Mouse (Mus musculus): ENCODE results near the gene Smarca2. TPM values are rescaled to one million over a fixed set of nuclear protein-coding genes. Genes with fewer than 3 reads are reported as not detected.

Smarca2 gene
- total RNA-seq, 2 experiments from 2014 or later = 51.4 to 54.2 TPM

DNA sequence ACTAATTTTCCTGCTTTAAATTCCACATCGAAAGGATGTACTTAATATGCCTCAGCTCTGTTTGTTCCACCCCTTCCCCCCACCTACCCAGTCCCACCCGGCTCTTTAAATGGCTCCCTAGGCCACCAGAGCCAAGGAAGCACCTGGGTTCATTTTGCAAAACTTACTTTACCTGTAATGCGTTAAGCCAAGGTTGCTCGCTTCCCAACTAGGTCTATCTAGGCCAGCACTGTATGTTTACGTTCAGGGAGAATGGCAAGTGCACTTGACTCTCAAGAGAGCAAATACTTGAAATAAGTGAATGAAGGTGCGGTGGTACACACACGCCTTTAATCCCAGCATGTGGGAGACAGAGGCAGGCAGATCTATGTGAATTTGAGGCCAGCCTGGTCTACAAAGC is 140.7 kb downstream of the Smarca2 start:
- ATAC-seq (replicated peaks; ENCODE audit: poor library complexity, severe bottlenecking) = no peak

DNA sequence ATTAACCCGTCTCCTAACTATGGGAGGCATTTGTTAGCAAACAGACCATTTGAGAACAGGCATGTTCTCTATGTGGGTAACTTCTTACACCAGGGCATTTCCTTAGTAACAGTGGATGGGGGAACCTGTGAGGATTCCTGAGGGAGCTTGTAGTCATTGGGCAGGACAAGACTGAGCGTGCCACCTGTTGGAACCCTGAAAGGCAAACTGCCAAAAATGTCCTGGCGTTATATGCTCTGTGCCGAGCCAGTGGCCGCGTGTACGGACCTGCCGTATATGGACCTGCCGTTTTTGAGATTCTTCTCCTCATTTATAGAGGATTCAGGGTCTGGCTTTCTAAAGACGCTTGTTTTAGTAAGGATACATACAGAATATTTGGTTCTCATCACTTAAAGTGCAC is 141.4 kb downstream of the Smarca2 start:
- no peak for ATAC-seq (replicated peaks; ENCODE audit: poor library complexity, severe bottlenecking)

DNA sequence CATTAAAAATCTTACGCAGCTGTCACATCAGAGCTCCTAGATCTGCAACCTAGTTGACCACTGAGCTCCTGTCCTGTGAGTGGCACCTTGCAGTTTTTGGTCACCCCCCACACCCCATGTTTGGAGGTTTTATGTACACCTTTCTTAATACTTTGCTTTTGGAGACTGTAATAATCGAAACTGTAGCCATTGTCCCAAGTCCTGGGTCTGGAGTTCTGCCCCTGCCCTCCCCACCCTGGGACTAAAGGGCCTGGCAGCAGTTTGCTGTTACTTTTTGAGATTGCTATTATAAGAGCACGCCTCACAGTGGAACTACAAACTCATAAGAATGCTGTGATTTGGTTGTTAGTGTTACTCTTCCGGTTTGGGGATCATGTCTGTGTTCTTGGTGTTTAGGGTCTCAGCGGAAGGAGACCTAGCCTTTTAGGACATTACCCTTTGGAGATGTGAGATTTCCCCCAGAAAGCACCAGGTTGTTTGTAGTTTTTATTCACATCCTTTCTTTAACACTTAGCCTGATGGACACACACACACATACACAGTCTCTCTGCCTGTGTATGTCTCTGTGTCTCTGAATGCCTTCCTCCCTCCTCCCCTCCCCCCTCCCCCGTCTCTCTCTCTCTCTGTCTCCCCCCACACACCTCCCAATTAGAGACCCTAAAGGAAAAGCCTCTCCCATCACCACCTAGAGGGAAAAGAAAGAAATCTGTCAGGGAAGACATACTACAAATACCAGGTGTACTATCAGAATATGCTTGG is 142.0 kb downstream of the Smarca2 start:
- no peak for ATAC-seq (replicated peaks; ENCODE audit: poor library complexity, severe bottlenecking)

DNA sequence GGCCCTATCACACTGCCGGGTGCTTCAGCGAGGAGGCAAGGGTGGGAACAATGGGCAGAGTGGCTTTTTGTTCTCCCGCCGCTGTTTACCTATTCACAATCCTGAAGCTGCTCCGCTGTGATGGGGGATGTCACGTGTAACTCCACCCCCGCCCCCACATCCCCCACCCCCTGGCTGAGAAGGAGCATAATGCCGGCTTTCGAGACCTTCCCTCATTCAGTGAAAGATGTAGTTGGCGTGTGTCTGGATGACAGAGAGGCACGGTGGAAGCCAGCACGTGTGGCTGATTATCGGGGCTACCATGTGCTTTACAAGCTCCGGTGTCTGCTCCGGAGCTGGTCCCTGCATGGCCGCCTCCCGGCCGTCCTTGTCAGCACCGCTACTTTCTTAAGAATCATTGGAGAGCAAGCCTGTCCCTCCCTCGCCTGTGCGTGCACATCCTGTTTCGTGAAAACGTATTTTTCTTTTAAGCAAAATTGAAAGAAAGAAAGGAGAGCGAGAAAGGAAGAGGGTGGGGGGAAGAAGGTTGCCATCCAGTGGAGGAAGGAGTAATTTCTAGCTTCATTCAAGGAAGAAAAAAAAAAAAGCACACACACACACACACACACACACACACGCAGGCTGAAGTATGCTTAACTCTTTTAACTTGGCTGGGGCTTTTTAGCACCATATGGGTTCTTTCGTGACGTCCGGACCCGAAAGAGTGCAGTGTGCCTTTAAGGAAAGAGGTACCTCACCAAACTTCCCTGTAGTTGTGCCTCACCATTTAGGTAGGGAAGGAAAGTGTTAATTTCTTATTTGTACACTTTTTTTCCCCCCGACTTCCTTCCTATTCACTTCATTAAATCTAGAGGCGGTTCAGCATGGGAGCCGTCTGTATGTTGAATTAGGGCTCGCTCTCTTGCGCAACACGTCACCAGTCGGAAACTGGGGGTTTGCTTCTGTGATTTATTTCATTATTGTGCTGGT is 143.0 kb downstream of the Smarca2 start:
- ATAC-seq (replicated peaks; ENCODE audit: poor library complexity, severe bottlenecking) = peak; percentile 85

DNA sequence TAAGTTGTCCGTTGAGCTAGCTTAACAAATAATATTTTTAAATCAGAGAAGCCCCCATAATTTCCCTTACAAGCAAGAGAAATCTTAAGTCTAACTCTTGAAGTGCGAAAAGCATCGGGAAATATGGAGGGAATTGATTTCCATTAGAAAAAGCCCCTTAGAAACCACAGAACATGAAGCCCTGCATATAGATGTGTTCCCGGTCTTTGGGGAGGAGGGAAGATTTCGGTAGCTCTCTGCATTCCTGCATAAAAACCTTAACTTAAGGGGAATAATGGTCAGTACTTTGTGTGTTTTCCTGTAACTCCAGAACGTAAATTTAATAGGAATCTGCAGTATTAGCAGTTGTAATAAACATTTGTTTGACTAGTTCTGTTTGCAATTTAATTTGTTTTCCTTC is 143.8 kb downstream of the Smarca2 start:
- no peak for ATAC-seq (replicated peaks; ENCODE audit: poor library complexity, severe bottlenecking)

DNA sequence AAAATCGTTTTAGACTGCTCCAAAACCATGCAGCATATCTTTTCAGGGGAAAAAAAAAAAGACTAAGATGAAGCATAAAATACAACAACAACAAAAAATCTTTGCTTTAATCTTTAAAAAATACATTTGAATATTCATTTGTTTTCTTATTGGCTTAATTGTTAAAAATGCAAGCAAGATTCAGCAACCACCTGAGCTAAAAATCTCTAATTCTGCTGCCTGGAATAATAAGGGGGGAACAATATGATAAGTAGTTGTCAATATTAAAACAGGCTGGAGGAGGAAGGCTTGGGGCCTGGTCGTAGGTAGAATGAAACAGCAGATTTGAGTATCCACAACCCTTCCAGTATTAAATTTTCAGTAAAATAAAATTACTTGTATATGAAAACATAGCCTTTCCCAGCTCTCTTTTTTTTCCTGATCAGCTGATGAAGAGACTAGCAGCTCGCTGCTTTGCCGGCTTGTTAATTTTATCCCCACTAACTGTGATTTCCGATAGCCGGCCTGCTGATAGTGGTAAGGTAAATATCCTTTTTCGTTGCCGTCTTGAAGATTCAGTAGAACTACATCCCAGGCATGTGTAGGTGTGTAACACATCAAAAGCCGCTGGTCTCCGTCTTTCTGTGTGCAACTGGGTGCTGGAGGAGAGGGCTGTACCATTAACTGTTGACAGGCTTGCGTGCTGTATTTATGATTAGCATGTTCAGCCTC is 144.7 kb downstream of the Smarca2 start:
- no peak for ATAC-seq (replicated peaks; ENCODE audit: poor library complexity, severe bottlenecking)

DNA sequence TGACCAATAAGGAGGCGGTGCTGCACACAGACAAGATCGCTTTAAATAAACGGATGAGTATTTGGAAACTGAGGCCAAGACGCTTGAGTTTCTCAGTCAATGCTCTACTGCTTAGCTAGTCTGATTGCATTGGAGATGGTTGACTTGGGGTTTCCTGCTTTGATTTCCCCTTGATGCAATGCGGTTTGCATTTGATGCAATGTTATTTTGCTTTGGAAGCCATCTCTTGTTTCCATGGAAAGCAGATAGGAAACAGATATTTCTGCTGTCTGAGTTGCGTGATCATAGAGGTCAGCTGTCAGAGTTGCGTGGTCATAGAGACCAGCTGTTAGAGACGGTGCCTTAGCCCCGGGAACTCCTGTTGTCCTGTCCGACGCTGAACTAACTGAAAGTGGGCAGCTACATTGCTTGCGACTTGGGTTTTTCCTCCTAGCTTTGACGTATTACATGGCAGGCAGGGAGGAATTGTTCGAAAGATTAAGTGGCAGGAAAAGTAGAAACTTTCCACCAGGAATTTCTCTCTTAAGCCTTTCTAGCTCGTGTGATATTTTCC is 147.8 kb downstream of the Smarca2 start:
- ATAC-seq (replicated peaks; ENCODE audit: poor library complexity, severe bottlenecking) = peak; percentile 54

DNA sequence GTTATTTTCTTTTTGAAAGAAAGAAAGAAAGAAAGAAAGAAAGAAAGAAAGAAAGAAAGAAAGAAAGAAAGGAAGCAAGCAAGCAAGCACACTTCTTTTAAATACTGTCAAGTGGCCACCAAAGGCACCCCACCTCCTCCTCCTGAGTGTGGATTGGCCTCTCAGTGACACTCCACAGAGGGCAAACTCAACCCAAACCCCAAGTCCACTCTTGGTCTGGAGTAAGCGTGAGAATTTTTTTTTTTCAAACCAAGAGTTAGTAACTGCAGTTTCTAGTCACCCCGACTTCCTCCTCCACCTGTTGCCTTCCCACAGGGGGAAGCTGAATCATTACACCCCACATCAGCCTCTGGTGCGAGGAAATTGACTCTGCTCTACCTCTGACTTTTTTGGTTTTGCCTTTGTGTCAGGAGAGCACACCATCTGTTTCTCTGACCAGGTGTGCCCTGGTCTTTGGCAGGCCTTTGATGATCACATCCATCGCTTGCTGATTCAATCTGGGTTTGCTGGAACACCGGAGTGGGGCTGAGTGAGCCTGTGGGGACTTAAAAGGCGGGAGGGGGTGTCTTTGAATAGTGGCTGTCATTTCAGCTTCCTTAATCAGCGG is 148.5 kb downstream of the Smarca2 start:
- ATAC-seq (replicated peaks; ENCODE audit: poor library complexity, severe bottlenecking) = peak; percentile 36; the same call in 1 of the 2 replicates

DNA sequence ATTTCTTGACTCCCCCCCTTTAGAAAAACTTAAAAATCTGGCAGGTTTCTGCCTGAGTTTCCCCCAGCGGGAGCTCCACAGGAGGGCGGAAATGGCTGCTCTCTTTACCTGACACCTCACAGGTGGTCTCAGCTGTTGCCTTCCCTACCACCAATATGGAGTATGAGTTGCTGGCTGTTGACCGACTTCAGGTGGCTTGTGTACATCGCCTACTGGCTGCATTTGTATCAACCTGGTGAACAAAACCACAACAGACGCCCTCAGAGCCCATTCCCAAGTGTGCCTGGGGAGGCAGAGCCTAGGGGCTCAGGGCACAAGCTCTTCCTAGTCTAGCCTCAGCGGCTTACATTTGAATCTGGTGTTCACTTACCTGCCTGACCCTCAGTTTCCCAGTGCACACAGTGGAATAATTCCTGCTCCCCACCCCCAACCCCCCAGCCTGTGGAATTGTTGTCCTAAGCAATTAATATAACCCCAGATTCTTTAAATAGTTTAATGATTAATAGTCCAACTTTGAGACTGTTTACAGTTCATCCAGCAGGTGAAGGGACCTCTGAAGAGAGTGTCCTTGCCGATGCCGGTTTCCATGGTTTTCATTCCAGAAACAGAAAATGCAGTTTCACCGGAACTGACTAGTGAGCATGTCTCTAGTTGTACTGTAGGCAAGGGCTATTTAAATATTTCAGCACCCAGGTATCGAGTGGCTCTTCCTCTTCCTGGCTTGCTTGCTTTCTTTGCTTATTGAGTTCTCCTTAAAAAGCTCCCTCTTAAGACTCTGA is 149.4 kb downstream of the Smarca2 start:
- no peak for ATAC-seq (replicated peaks; ENCODE audit: poor library complexity, severe bottlenecking)

DNA sequence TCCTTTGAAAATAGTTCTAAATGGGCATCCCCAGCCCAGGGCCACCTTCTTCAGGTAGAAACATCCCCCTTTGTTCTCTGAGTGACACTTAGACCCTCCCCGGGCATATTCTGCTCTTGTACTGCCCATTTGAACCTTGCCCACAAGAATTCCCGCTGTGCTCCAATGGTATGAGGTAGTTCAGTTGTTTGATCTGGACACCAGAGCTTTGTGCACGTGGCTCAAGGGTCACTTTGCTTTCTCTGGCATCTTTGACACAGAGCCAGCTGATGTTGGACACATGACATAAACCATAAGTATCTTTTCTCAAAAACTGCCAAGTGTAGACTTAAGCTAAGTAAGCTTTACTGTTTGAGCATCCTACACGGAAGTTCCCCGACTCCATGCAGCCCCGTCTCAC is 151.1 kb downstream of the Smarca2 start:
- ATAC-seq (replicated peaks; ENCODE audit: poor library complexity, severe bottlenecking) = no peak

DNA sequence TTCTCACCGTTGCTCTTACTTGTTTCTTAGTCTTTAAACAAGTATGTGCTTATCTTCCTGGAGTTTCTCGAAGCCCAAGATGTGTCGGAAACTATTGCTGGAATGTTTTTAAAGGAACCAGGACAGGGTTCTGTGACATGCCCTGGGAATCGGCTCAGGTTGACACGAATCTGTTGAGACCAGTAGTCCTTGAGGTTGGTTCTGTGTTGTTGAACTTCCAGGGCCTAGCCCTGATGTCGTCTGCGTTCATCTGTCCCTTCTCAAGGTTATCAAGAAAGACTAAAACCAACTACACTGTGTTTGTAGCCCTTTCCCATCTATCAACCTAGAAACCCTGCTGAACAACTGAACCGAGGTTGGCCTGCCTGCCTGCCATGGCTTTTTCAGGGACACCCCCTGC is 151.5 kb downstream of the Smarca2 start:
- no peak for ATAC-seq (replicated peaks; ENCODE audit: poor library complexity, severe bottlenecking)

DNA sequence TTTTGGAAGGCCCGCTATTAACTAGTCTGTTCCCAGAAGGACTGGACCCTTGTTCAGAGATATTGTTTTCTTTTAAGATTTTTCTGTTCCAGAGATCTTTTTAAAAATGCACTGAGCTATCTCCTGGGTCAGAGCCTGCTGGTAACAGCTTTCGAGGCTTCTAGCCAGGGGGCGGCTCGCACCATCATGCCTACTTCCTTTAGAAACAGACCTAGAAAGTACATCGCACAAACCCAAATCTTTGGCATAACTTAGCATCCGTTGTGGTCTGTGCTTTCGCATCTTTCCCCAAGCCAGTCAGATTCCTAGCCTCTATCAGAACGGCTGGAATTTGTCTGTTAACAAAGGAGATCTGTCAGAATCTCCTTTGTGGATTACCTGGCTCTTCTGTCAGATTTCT is 153.3 kb downstream of the Smarca2 start:
- ATAC-seq (replicated peaks; ENCODE audit: poor library complexity, severe bottlenecking) = no peak

DNA sequence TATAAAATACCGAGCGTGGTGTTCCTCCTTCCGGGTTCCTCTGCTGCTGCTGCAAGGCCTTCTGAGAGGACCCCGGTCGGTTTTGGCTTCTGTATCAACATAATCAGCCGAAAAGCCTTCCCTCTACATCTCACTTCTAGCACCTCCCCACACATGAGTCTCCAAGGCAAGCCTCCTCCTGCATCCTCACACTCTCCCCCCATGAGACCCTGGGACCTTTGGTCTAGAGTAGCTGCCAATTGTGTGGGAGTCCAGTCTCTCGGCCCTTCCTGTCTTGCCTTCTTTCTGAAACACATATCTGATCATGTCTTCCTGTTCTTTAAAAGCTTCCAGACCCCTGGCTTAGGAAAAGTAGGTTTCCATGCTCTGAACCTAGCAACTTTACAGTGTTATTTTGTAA is 153.8 kb downstream of the Smarca2 start:
- no peak for ATAC-seq (replicated peaks; ENCODE audit: poor library complexity, severe bottlenecking)

DNA sequence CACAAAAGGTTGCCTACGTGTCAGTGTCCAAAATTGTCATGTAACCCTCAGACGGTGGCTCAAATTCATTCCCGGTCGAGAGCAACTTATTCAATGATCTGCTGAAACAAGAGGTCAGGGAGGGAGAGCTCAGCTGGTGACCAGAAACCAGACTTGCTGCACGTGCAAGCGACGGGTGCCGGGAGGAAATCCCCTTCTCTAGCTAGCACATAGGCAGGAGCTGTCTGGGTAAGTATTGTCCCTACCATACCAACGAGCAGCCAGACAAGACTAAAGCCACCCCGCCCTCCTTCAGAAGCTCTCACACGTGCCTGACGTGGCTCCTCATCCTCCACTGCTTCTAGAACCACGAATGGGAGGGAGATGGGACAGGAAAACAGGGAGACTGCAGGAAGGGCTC is 154.4 kb downstream of the Smarca2 start:
- no peak for ATAC-seq (replicated peaks; ENCODE audit: poor library complexity, severe bottlenecking)

DNA sequence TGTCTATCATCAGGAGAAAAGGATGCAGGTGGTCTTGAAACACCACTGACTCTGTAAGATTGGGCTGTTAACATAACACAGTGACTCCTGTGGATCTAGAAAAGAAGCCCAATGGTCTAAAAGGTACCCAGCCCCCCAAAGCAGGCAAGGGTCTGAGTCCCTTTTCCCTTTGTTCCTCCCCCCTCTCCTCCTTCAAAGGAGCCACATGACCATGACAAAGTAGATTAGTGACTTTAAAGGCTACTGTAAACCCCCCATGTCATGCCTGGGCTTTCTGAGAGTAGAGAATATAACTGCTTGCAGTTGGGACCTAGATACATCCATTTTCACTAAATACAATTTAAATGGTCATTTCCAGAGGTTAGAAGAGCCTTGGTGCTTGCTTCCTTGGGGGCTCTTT is 156.4 kb downstream of the Smarca2 start:
- no peak for ATAC-seq (replicated peaks; ENCODE audit: poor library complexity, severe bottlenecking)

DNA sequence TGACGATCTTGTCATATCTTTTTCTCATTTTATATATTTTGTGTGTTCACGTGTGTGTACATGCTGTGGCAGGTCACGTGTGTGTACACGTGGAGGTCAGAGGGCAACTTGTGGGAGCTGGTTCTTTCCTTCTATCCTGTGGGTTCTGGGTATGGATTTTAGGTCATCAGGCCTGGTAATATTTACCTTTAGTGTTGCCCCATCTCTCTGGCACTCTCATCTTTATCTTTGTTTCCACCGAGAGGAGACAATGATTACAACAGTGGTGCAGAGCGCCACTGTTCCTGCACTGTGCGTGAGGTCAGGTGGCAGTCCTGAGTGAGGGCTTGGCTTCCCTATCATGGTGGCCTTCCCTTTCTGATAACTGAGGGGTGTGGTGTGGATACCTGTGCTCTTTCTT is 160.6 kb downstream of the Smarca2 start:
- ATAC-seq (replicated peaks; ENCODE audit: poor library complexity, severe bottlenecking) = no peak

DNA sequence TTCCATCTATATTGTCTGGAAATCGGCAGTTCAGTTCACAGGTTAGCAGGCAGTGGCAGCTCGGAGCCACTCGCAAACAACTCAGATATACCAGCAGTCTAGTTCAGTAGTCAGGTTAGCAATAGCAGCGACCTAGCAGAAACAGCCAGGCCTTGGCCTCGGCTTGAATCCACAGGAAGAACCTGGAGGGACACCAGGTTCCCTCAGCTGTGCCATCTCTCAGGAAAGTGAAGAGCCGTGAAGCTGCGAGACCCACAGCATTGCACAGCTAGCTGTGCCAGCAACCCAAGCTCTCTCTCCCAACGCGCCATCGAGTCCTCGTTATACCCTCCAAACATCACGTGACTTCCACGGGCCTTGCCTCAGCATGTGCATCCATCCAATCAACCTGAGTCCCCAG is 162.6 kb downstream of the Smarca2 start:
- ATAC-seq (replicated peaks; ENCODE audit: poor library complexity, severe bottlenecking) = no peak

DNA sequence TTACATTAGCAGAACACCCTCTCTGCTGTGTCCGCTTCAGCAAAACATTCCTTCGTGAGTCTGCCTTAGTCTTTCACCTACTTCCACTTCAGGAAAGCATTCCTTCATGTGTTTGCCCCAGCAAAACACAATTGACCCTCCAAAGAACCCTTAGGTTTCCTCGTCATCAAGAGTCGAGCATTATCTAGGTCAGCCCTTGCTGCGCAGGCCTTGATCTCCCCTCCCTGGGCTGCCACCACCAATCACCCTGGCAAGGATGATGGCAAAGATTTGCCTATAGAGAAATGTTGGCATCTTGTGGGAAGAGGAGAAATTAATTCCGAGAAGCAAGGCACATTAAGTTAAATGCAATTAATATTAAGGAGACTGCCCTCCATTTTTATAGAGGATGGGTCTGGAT is 163.1 kb downstream of the Smarca2 start:
- no peak for ATAC-seq (replicated peaks; ENCODE audit: poor library complexity, severe bottlenecking)

DNA sequence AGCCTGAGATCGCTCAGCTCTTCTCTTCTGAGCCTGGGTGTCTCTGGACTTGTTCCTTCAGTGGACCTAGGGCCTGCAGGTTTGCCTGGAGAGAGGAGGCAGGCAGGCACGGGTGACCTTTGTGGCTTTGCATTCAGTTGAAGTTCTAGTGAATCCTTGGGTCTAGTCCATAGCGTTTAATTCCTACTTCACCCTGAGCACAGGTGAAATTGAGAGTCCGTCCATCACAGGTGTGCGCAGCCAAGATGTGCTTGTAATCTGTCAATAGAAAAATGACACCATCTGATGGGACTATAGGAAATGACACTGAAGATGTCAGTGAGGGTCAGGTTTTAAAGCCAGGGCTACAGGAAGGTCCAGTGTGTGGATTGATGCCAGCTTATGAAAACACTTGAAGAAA is 164.0 kb downstream of the Smarca2 start:
- ATAC-seq (replicated peaks; ENCODE audit: poor library complexity, severe bottlenecking) = no peak
